Mouse (Mus musculus) bone marrow macrophage, adult 2 months (primary cell): ENCODE data around the gene Slc24a3.

Experiments
- CTCF ChIP-seq: IDR thresholded peaks from 2 replicates; pipeline ENCODE4 v1.5.1; 2012; ENCODE audit warnings: low read depth, mild to moderate bottlenecking, low read length, moderate library complexity
- POLR2A ChIP-seq: IDR thresholded peaks from 2 replicates; pipeline ENCODE4 v1.6.1; 2012; ENCODE audit warnings: mild to moderate bottlenecking, low read depth, low read length, borderline replicate concordance

GRCm38 (mm10) chr2:145674496-145675141 is 507.1 kb downstream of the Slc24a3 start:
- no peak for TF ChIP-seq POLR2A
- no peak for TF ChIP-seq CTCF
